Mouse (Mus musculus): Measurements from ENCODE around the gene Calm1. TPM values are rescaled to one million over a fixed set of nuclear protein-coding genes. Genes with fewer than 3 reads are reported as not detected.

Calm1 gene
- polyA plus RNA-seq, 1 experiment = 594 TPM

DNA sequence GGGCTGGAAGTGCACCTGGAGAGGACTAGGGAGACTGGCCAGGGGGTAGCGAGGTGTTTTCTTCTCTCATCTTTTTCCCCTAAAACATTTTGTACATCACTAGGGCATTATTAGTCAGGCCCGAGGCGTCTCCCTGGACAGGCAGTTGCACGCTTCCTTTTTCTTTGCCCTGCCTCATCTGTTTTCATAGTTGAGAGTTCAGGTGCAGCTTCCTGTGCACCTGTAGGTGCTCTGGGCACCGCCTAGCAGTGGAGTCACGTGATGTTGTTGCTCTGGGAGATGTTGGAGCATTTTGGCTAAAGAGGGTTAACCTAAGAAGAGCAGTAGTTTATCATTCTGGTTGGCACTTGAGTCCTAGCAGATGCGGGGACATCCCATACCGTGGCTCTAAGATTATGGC is 5.9 kb downstream of the Calm1 start:
- peaks cover 4% of the 10 kb centered on the region; the same call in 1 of the 2 replicates for H3K4me1 ChIP-seq (ENCODE audit: control insufficient read depth, insufficient read depth, low read length)
- H3K27ac ChIP-seq (ENCODE audit: insufficient read depth, low read length) = no peak overlapping the region
- H3K4me3 ChIP-seq (ENCODE audit: insufficient read depth, low read length) = no peak overlapping the region
- TF ChIP-seq CTCF (IDR thresholded peaks at IDR 0.05; ENCODE audit: borderline replicate concordance, insufficient read depth, low read length) (no peak), POLR2A (IDR thresholded peaks at IDR 0.05; ENCODE audit: low read depth, low read length) (no peak)

DNA sequence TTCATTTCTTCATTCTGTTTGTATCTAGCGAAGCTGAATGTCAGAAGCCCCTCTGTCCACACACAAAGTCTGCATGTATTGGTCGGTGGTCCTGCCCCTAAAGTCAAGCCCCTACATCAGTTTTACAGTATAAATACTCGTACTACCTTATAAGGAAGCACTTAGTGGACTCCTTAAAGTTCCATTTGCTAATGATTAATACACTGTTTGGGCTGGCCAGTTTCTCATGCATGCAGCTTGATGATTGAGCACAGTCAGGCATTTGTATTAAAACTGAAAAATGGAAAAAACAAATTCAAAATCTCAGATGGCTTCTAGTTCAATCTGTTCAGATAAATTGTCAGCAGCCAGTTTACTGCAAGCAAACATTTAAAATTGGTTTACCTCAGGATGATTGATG is 7.3 kb downstream of the Calm1 start:
- peaks cover 11% of the 10 kb centered on the region; the same call in 1 of the 2 replicates for H3K4me1 ChIP-seq (ENCODE audit: control insufficient read depth, insufficient read depth, low read length)
- no peak for TF ChIP-seq CTCF (IDR thresholded peaks at IDR 0.05; ENCODE audit: borderline replicate concordance, insufficient read depth, low read length)
- TF ChIP-seq POLR2A (IDR thresholded peaks at IDR 0.05; ENCODE audit: low read depth, low read length) = no peak
- no peak overlapping the region for H3K4me3 ChIP-seq (ENCODE audit: insufficient read depth, low read length)
- H3K27ac ChIP-seq (ENCODE audit: insufficient read depth, low read length) = no peak overlapping the region; the same call in 1 of the 2 replicates

DNA sequence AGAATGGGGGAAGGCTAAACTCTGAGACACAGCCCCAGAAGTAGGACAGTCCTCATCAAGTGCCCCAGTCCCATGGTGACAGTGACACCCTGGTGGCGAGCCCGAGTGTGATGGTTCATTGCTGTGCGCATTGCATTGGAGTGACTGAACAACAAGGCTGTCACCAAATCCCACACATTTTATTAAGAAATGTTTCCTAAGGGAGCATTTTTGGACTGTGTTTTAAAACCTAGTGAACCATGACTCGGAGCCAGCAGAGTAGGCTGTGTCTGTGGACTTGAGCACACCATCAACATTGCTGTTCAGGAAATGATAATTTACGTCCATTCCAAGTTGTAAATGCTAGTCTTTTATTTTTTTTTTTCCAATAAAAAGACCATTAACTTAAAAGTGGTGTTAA is 7.7 kb downstream of the Calm1 start:
- TF ChIP-seq POLR2A (IDR thresholded peaks at IDR 0.05; ENCODE audit: low read depth, low read length) = no peak
- TF ChIP-seq CTCF (IDR thresholded peaks at IDR 0.05; ENCODE audit: borderline replicate concordance, insufficient read depth, low read length) = no peak
- Histone ChIP-seq H3K4me1 (ENCODE audit: control insufficient read depth, insufficient read depth, low read length) (peaks cover 11% of the 10 kb centered on the region; the same call in 1 of the 2 replicates), H3K4me3 (ENCODE audit: insufficient read depth, low read length) (no peak overlapping the region), H3K27ac (ENCODE audit: insufficient read depth, low read length) (no peak overlapping the region; the same call in 1 of the 2 replicates)

DNA sequence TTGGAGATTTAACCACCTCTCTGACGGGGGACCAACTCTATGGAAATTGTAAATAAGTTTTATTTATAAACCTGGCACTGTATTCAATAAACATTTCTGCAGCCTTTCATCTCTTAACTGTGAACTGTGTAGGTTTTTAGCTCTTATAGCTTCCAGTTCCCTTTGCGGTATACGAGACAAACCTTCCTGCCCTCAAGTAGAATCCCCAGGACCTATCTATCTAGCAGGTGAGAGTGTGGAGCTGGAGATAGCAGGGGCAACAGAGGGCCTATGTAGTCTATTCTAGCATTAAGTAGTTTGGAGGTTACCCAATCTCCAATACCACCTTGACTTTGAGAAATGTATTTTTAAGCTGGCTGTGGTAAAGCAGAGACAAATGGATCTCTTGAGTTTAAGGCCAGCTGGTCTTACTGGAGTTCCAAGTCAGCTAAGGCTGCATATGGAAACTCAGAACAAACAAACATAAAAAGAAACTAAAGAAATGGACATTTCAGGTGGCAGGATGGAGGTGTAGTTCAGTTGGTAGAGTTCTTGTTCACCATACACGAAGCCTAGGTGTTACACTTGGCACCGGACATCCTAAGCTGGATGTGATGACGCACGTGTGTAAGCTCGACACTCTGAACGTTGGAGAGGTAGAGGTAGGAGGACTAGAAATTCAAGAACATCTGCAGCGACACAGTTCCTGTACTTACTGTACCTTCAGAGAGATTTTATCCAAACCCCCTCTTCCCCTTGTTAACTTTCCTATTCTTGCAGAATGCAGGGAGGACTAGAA is 10.7 kb downstream of the Calm1 start:
- Histone ChIP-seq H3K4me3 (ENCODE audit: insufficient read depth, low read length) (no peak overlapping the region), H3K4me1 (ENCODE audit: control insufficient read depth, insufficient read depth, low read length) (peaks cover 11% of the 10 kb centered on the region; the same call in 1 of the 2 replicates), H3K27ac (ENCODE audit: insufficient read depth, low read length) (0 out of 2 replicates have a peak overlapping the region, but pooled peaks have one; percentile 67)
- no peak for TF ChIP-seq POLR2A (IDR thresholded peaks at IDR 0.05; ENCODE audit: low read depth, low read length)
- no peak for TF ChIP-seq CTCF (IDR thresholded peaks at IDR 0.05; ENCODE audit: borderline replicate concordance, insufficient read depth, low read length)

DNA sequence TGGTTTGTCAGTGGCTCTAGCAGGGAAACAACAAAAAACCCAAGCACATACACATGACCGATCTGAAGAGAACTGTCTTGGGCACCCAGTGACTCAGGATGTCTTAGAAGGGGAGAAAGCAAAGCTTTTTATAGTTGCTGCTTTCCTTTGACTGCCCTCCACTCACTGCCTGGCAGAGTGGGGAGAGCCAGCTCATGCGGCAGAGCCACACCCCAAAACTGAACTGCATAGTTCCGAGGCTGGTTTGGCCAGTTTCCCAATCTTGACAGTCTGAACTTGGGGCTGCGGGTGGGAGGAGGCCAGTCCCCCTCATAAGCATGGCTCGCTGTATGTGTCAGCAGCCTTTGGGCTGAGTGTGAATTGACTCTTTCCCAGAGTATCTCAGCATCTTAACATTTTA is 11.7 kb downstream of the Calm1 start:
- Histone ChIP-seq H3K4me3 (ENCODE audit: insufficient read depth, low read length) (no peak overlapping the region), H3K27ac (ENCODE audit: insufficient read depth, low read length) (peak overlapping the region; percentile 67), H3K4me1 (ENCODE audit: control insufficient read depth, insufficient read depth, low read length) (peaks cover 11% of the 10 kb centered on the region; the same call in 1 of the 2 replicates)
- TF ChIP-seq CTCF (IDR thresholded peaks at IDR 0.05; ENCODE audit: borderline replicate concordance, insufficient read depth, low read length) = no peak
- no peak for TF ChIP-seq POLR2A (IDR thresholded peaks at IDR 0.05; ENCODE audit: low read depth, low read length)

DNA sequence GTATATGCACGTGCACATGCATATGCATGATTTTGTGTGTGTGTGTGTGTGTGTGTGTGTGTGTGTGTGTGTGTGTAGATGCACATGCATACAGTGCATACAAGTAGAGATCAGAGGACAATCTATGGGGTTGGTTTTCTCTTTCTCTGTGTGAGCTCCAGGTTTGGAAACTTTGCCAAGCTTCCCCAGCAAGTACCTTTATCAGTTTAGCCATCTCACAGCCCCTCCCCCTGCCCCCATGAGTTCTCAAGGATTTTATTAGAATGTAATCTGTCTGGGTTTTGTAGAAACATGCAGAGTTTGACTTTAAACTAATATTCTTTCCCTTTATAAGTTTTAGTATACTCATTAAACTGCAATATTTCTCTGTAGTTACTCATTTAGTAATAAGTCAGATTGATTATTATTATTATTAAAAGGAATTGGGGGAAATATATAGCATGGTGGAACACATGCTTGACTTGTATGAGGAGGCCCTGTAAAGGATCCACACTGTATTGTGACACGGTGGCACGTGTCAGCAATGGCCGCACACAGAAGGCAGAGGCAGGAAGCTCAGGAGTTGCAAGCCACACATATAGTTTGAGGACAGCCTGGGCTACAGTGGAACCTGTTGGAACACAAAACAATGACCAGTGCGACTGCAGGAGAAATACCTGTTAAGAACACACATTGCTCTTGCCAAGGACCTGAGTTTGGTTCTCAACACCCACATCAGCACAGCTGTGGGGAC is 12.4 kb downstream of the Calm1 start:
- H3K4me1 ChIP-seq (ENCODE audit: control insufficient read depth, insufficient read depth, low read length) = peaks cover 11% of the 10 kb centered on the region; the same call in 1 of the 2 replicates
- peak overlapping the region; percentile 27 for H3K27ac ChIP-seq (ENCODE audit: insufficient read depth, low read length)
- no peak overlapping the region for H3K4me3 ChIP-seq (ENCODE audit: insufficient read depth, low read length)
- 0 out of 2 replicates have a peak, but pooled peaks have one; percentile 29 for TF ChIP-seq POLR2A (IDR thresholded peaks at IDR 0.05; ENCODE audit: low read depth, low read length)
- TF ChIP-seq CTCF (IDR thresholded peaks at IDR 0.05; ENCODE audit: borderline replicate concordance, insufficient read depth, low read length) = no peak

DNA sequence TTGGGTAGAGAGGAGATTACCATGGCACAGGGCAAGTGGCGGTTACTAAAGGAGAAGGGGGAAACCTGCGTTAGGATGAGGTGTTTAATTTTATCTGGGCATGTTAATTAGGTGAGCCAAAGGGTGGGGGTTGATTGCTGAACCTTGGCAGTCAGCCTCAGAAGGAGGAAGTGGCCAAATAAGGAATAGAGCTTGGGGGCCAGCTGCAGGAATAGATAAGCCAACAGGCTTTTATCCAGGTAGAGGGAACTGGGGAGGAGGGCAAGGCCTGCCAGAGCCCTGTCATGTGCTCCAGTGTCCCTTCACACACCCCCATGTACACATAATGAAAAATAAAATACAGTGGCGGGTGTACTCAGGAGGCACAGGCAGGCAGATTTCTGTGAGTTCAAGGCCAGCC is 13.2 kb downstream of the Calm1 start:
- Histone ChIP-seq H3K27ac (ENCODE audit: insufficient read depth, low read length) (no peak overlapping the region), H3K4me1 (ENCODE audit: control insufficient read depth, insufficient read depth, low read length) (peaks cover 11% of the 10 kb centered on the region; the same call in 1 of the 2 replicates), H3K4me3 (ENCODE audit: insufficient read depth, low read length) (no peak overlapping the region)
- no peak for TF ChIP-seq CTCF (IDR thresholded peaks at IDR 0.05; ENCODE audit: borderline replicate concordance, insufficient read depth, low read length)
- TF ChIP-seq POLR2A (IDR thresholded peaks at IDR 0.05; ENCODE audit: low read depth, low read length) = no peak

DNA sequence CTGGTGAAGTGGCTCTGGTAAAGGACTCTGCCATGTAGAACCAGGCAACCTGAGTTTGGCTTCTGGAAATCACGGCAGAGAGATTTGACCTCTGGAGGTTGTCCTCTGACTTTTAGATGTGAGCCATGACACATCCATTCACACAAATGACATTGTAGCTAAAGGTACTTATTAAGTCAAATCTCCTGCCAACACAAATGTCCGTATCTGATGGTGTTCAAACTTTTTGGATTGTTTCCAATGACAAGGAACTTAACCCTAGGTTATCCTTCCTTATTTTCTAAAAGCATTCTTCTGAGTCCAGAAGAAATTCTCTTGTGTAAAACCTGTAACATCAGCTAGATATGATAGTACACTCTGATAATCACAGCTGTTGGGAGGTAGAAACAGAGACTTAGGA is 13.9 kb downstream of the Calm1 start:
- H3K4me1 ChIP-seq (ENCODE audit: control insufficient read depth, insufficient read depth, low read length) = peaks cover 11% of the 10 kb centered on the region; the same call in 1 of the 2 replicates
- no peak overlapping the region for H3K4me3 ChIP-seq (ENCODE audit: insufficient read depth, low read length)
- TF ChIP-seq POLR2A (IDR thresholded peaks at IDR 0.05; ENCODE audit: low read depth, low read length) = no peak
- no peak for TF ChIP-seq CTCF (IDR thresholded peaks at IDR 0.05; ENCODE audit: borderline replicate concordance, insufficient read depth, low read length)
- H3K27ac ChIP-seq (ENCODE audit: insufficient read depth, low read length) = no peak overlapping the region

DNA sequence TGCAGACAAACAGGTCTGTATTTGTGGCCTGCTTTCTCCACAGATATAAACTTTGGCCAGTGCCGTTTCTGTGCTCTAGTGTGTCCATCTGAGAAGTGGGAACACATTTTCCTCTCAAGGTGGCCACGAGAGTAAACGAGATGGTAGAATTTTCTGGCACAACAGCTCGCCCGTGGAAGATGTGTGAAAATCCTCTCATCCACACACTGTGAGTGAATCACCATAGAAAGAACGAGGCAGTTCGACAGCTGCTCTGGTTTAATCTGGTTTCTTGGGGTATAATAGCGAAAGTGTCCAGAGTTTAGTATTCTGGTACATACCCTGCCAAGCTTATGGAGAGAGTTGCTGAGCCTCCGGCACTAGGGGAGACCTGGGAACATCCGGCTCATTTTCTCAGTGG is 14.9 kb downstream of the Calm1 start:
- Histone ChIP-seq H3K4me1 (ENCODE audit: control insufficient read depth, insufficient read depth, low read length) (peaks cover 11% of the 10 kb centered on the region; the same call in 1 of the 2 replicates), H3K4me3 (ENCODE audit: insufficient read depth, low read length) (no peak overlapping the region), H3K27ac (ENCODE audit: insufficient read depth, low read length) (no peak overlapping the region)
- TF ChIP-seq CTCF (IDR thresholded peaks at IDR 0.05; ENCODE audit: borderline replicate concordance, insufficient read depth, low read length) = no peak
- TF ChIP-seq POLR2A (IDR thresholded peaks at IDR 0.05; ENCODE audit: low read depth, low read length) = no peak
